Mouse (Mus musculus) liver, embryonic 13.5 days (tissue): ENCODE measurements around the gene Pus1. TPM values are rescaled to one million over a fixed set of nuclear protein-coding genes. Genes with fewer than 3 reads are reported as not detected.
A peak's percentile ranks its signal among the peaks of the same experiment; 100 is the strongest.

Source experiments
- ATAC-seq: fragments of 200-750 bp; cut with Nextera tagmentation; 2 replicates; pipeline ENCODE4 v1.8.0; 2017; ENCODE audit warnings: low read depth, mild to moderate bottlenecking, moderate number of reproducible peaks, moderate library complexity
- DNase-seq: peaks from one replicate; pipeline ENCODE4 v3.0.0; 2022
- H3K27ac ChIP-seq: fragments of 300-500 bp; sonication (generic); 2 replicates; pipeline ENCODE4 v1.5.1; 2015; ENCODE audit warnings: moderate library complexity, mild to moderate bottlenecking, inconsistent platforms
- H3K27me3 ChIP-seq: fragments of 300-500 bp; sonication (generic); 2 replicates; pipeline ENCODE4 v1.6.1; 2015; ENCODE audit warnings: mild to moderate bottlenecking, inconsistent platforms
- H3K36me3 ChIP-seq: fragments of 300-500 bp; sonication (generic); 2 replicates; pipeline ENCODE4 v1.6.1; 2015; ENCODE audit warnings: mild to moderate bottlenecking, inconsistent platforms
- H3K4me1 ChIP-seq: fragments of 300-500 bp; sonication (generic); replicated peaks from 2 replicates; pipeline ENCODE4 v1.6.1; 2015; ENCODE audit warnings: inconsistent platforms
- H3K4me2 ChIP-seq: fragments of 300-500 bp; sonication (generic); 2 replicates; pipeline ENCODE4 v1.6.1; 2015; ENCODE audit warnings: inconsistent platforms, mild to moderate bottlenecking, moderate library complexity
- H3K4me3 ChIP-seq: fragments of 300-500 bp; sonication (generic); replicated peaks from 2 replicates; pipeline ENCODE4 v1.5.1; 2015; ENCODE audit warnings: mild to moderate bottlenecking, inconsistent platforms
- H3K9ac ChIP-seq: fragments of 300-500 bp; sonication (generic); 2 replicates; pipeline ENCODE4 v1.6.1; 2015; ENCODE audit warnings: mild to moderate bottlenecking, inconsistent platforms
- H3K9me3 ChIP-seq: fragments of 300-500 bp; sonication (generic); replicated peaks from 2 replicates; pipeline ENCODE4 v1.6.1; 2016; ENCODE audit warnings: inconsistent platforms
- WGBS: fragments of 180-500 bp; shearing (Covaris S2); methylation state at CpG from one replicate; pipeline ENCODE4 v1.1.7; 2015; ENCODE audit not compliant: insufficient replicate concordance; 5-methylcytosine and 5-hydroxymethylcytosine counted together
- polyA plus RNA-seq: library from polyadenylated mRNA; unstranded; fragments of >200 nt; fragmentation: Nextera tagmentation; extraction: Ambion mirVana; gene quantifications from 2 replicates; pipeline ENCODE4 v1.2.1, GENCODE M21; 2015

Gene Pus1
- polyA plus RNA-seq, result 39.6 and 39.8 TPM in 2 replicates

GRCm38 (mm10) chr5:110779998-110780760 lies at the start of gene Pus1:
TSS of gene Pus1 (minus strand) at chr5:110780659.
- Histone ChIP-seq H3K27ac (peak within 1 kb of the TSS; percentile 87), H3K9me3 (no peaks in the 10 kb centered on the region), H3K9ac (peak within 1 kb of the TSS; percentile 92), H3K4me2 (peak within 1 kb of the TSS; percentile 100), H3K4me3 (peak within 1 kb of the TSS; percentile 84), H3K36me3 (peaks cover 44% of the 10 kb centered on the region), H3K27me3 (no peaks in the 10 kb centered on the region), H3K4me1 (peaks cover 74% of the 10 kb centered on the region)
- WGBS, result under 1% methylated on average over 57 of the region's 57 CpGs
- ATAC-seq (peak; percentile 78), DNase-seq (peak; percentile 84)

DNA sequence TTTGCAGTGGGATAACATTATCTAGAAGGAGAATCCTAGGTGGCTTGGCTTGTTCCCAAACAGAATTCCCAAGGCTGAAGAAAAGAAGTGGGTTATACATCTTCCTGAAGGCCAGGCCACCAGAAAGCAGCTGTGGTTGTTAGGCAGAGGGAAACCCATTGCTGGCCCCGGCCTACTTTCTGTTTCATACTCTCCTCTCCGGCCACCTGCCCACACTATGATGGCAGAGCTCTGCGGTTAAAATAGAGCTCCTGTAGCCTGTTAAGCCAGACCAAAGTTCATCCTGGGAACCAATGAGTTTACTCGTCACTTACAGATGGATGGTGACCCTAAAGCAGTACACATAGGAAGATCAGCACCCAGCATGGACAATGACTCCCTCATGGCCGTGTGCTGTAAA lies 47.1 kb upstream of the Pus1 start:
- no peak for DNase-seq
- no peak for ATAC-seq

DNA sequence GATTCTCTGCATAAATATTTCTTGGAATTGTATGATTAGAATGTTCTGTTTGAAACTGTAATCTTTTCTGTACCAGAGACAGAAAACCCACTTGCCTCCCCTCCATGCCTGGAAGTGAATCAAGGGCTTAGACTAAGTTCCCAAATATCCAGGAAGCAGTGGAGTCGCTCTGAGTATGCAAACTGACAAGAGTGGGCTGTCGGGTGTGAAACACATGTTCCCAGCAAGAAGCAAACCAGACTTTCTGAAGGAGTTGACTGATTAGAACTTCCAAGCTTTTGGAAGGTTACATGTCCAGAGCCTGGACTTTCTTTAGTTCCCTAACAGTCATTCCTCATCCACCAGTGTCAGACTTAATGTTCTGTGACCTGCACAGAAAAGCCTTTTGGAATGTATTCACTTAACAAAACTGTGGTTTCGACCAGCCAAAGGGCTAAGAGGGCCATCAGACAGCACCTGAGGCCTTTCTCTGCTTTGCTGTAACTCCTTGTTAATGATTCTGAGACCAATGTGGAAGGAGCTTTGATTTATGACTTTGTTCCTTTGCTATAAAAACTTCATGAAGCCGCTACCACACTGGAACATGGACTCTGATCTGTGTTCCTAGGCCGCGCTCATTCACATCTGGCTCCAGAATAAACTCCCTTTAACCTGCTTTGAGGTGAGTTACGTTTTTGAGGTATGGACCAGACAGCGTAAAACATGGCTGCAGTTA lies 46.5 kb upstream of the Pus1 start:
- Histone ChIP-seq H3K4me2 (no peak overlapping the region), H3K9me3 (no peaks in the 10 kb centered on the region), H3K27me3 (0 out of 2 replicates have a peak, but pooled peaks cover 4% of the 10 kb centered on the region), H3K36me3 (peaks cover 29% of the 10 kb centered on the region), H3K9ac (no peak overlapping the region), H3K4me3 (no peak overlapping the region), H3K27ac (no peak overlapping the region), H3K4me1 (0 out of 2 replicates have a peak, but pooled peaks cover 4% of the 10 kb centered on the region)
- no peak for ATAC-seq
- 85% methylated on average over 8 of the region's 8 CpGs for WGBS
- no peak for DNase-seq

More for the DNA sequence above, 47.1 kb upstream of the Pus1 start:
- Histone ChIP-seq H3K9me3 (no peaks in the 10 kb centered on the region), H3K36me3 (peaks cover 35% of the 10 kb centered on the region), H3K4me3 (no peak overlapping the region), H3K27ac (no peak overlapping the region), H3K4me2 (no peak overlapping the region), H3K9ac (no peak overlapping the region), H3K4me1 (0 out of 2 replicates have a peak, but pooled peaks cover 8% of the 10 kb centered on the region), H3K27me3 (no peaks in the 10 kb centered on the region)
- WGBS, result 89% methylated on average over 5 of the region's 5 CpGs

GRCm38 (mm10) chr5:110824421-110824820 lies 44.0 kb upstream of the Pus1 start:
- DNase-seq (no peak), ATAC-seq (no peak)
- Histone ChIP-seq H3K4me1 (0 out of 2 replicates have a peak, but pooled peaks cover 4% of the 10 kb centered on the region), H3K9ac (no peak overlapping the region), H3K4me2 (no peak overlapping the region), H3K27me3 (0 out of 2 replicates have a peak, but pooled peaks cover 4% of the 10 kb centered on the region), H3K36me3 (0 out of 2 replicates have a peak, but pooled peaks cover 17% of the 10 kb centered on the region), H3K9me3 (no peaks in the 10 kb centered on the region), H3K4me3 (no peak overlapping the region), H3K27ac (no peak overlapping the region)
- 77% methylated on average over 4 of the region's 4 CpGs for WGBS

GRCm38 (mm10) chr5:110809667-110810325 lies 29.3 kb upstream of the Pus1 start, which contains the start of gene Ulk1:
TSS of gene Ulk1 (minus strand) at chr5:110810097.
- Histone ChIP-seq H3K36me3 (peaks cover 29% of the 10 kb centered on the region), H3K4me3 (peak within 1 kb of the TSS; percentile 91), H3K27me3 (no peaks in the 10 kb centered on the region), H3K9ac (peak within 1 kb of the TSS; percentile 99), H3K4me2 (peak within 1 kb of the TSS; percentile 97), H3K9me3 (no peaks in the 10 kb centered on the region), H3K27ac (peak within 1 kb of the TSS; percentile 95), H3K4me1 (peaks cover 55% of the 10 kb centered on the region)
- under 1% methylated on average over 78 of the region's 80 CpGs for WGBS
- DNase-seq (peak; percentile 100), ATAC-seq (peak; percentile 84)

- peaks cover 34% of the 10 kb centered on the region for H3K36me3 ChIP-seq
- peak overlapping the region; percentile 97 for H3K4me2 ChIP-seq
- no peaks in the 10 kb centered on the region for H3K9me3 ChIP-seq
- H3K9ac ChIP-seq, result peak overlapping the region; percentile 99
- ATAC-seq (no peak), DNase-seq (peak; percentile 17)
- no peaks in the 10 kb centered on the region for H3K27me3 ChIP-seq
- peaks cover 62% of the 10 kb centered on the region for H3K4me1 ChIP-seq
- peak overlapping the region; percentile 91 for H3K4me3 ChIP-seq
- peak overlapping the region; percentile 95 for H3K27ac ChIP-seq
- 1% methylated on average over 27 of the region's 27 CpGs for WGBS
These were observed 28.6 kb upstream of the Pus1 start for GRCm38 (mm10) chr5:110808821-110809666.

GRCm38 (mm10) chr5:110808061-110808631 lies 27.7 kb upstream of the Pus1 start:
- under 1% methylated on average over 14 of the region's 14 CpGs for WGBS
- ATAC-seq (peak; percentile 76), DNase-seq (peak; percentile 85)
- Histone ChIP-seq H3K9me3 (no peaks in the 10 kb centered on the region), H3K4me2 (peak overlapping the region; percentile 97), H3K4me1 (peaks cover 71% of the 10 kb centered on the region), H3K36me3 (peaks cover 34% of the 10 kb centered on the region), H3K27me3 (no peaks in the 10 kb centered on the region), H3K9ac (peak overlapping the region; percentile 99), H3K4me3 (peak overlapping the region; percentile 91), H3K27ac (peak overlapping the region; percentile 95)

DNA sequence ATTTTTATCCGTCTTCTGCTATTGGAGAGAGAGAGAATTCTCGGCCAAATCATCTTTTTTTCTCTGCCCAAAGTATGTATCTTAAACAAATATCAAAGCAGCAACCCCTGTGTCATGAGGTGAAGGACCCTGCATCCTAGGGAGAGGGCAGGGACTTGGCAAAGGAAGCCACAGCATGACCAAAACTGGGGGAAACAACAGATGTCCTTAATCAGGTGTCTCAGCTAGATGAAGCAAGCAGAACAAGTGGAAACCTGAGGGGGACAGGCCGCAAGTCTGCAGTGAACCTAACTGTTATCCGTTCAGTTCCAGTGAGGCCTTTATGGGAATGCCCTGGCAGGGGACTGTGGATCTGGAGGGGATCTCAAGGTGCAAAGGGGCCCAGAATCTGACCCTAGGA lies 27.0 kb upstream of the Pus1 start:
- 82% methylated on average over 4 of the region's 4 CpGs for WGBS
- peak overlapping the region; percentile 97 for H3K4me2 ChIP-seq
- no peaks in the 10 kb centered on the region for H3K27me3 ChIP-seq
- peaks cover 34% of the 10 kb centered on the region for H3K36me3 ChIP-seq
- no peak for ATAC-seq
- H3K27ac ChIP-seq, result peak overlapping the region; percentile 95
- no peak for DNase-seq
- peak overlapping the region; percentile 91 for H3K4me3 ChIP-seq
- peaks cover 78% of the 10 kb centered on the region for H3K4me1 ChIP-seq
- H3K9ac ChIP-seq, result peak overlapping the region; percentile 99
- no peaks in the 10 kb centered on the region for H3K9me3 ChIP-seq

DNA sequence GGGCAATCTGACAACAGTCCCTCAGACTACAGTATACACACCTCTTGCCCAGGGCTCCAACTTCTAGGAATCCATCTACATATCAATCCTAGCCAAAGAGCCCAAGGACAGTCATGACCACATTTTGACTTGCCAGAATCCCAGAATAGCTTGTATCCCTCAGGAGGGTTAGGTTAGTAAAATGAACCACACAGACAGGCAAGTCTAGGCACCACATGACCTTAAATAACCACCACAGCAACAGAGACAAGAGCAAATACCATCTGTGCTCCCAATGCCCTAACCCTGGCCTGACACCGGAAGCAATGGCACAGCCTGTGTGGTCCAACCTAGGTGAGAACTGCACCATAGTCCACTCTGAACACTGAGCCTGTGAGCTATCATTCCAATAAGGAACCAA lies 26.2 kb upstream of the Pus1 start:
- DNase-seq (no peak), ATAC-seq (no peak)
- Histone ChIP-seq H3K4me2 (peak overlapping the region; percentile 97), H3K9me3 (no peaks in the 10 kb centered on the region), H3K9ac (peak overlapping the region; percentile 99), H3K27me3 (no peaks in the 10 kb centered on the region), H3K4me1 (peaks cover 86% of the 10 kb centered on the region), H3K27ac (peak overlapping the region; percentile 95), H3K4me3 (peak overlapping the region; percentile 91), H3K36me3 (peaks cover 38% of the 10 kb centered on the region)
- WGBS, result 88% methylated on average over 1 of the region's 1 CpGs

DNA sequence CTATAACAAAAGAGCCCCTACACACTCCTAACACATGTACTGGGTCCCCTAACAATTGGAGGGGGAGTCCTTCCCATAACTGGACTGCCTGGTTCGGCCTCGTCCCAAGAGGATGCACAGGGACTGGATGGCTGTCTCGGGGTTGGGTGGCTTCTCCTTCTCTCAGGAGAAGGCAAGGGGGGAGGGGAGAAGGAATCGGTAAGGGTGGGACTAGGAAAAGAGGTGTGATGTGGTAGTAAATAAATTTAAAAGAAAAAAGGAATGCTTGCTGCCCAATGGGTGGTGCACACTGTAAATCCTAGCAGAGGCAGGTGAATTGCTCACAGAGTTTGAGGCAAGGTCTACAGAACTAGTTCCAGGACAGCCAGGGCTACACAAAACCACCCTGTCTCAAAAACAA lies 25.7 kb upstream of the Pus1 start:
- Histone ChIP-seq H3K4me3 (no peak overlapping the region), H3K4me2 (peak overlapping the region; percentile 97; the same call in 1 of the 2 replicates), H3K27me3 (no peaks in the 10 kb centered on the region), H3K9me3 (no peaks in the 10 kb centered on the region), H3K36me3 (peaks cover 43% of the 10 kb centered on the region), H3K4me1 (peaks cover 91% of the 10 kb centered on the region), H3K9ac (peak overlapping the region; percentile 99; the same call in 1 of the 2 replicates), H3K27ac (no peak overlapping the region; the same call in 1 of the 2 replicates)
- 83% methylated on average over 4 of the region's 4 CpGs for WGBS
- ATAC-seq (no peak), DNase-seq (no peak)
